ENCODE assay signal across 27 mouse cellular contexts in the genomic region with DNA sequence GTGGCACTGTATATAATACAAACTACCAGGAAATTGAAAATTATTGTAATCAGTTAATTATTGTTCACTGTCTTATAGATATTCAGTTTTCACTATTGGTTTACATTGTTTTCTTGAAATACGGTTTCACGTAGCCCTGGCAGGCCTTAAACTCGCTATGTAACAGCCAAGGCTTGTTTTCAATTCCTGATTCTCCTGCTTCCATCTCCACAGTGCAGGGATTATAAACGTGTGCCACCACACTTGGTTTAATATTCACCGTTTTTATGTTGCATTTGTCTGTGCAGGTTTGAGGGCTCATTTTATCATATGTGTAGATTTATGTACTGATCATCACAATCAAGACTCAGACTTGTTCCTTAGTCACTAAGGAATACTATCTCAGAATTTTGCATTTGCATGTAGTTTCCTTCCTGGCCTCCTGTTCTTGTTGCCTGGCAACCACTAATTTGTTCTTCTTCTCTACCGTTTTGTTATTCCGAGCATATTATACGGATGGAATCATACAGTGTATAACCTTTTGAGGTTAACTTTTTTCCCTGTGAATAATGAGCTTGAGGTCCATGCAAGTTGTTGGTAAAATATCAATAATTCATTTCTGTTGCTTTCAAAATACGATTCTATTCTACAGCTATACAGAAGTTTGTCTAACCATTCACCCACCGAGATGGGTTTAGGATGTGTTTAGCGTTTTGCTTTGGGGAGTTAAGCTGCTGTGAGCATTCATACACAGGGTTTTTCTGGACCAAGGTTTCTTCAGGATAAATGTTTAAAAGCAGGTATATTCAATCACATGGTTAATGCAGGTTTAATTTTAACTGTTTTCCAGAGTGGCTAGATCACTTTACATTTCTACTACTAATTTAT. TPM values are rescaled to one million over a fixed set of nuclear protein-coding genes. Genes with fewer than 3 reads are reported as not detected.
DNase-seq lines count a peak whose midpoint lies in the region; ATAC-seq and TF ChIP-seq lines count a peak whose summit lies in the region.
"Had no signal": no experiment of that assay in that cellular context is flagged by ENCODE, and none has a peak within 500 bp of the region (broad histone marks: within the 10 kb centered on the region; RNA-seq: fewer than 3 reads in every experiment).

No protein-coding gene starts in this region.

- TF ChIP-seq CTCF in midbrain, postnatal 0 days (IDR thresholded peaks at IDR 0.05), result no peak

- H3K27me3 ChIP-seq in forebrain, embryonic 16.5 days (replicated peaks; ENCODE audit: control insufficient read depth, insufficient read depth, low read length), result peaks cover 9% of the 10 kb centered on the region; the same call in 1 of the 2 replicates
- peaks cover 32% of the 10 kb centered on the region; the same call in 1 of the 2 replicates for H3K27me3 ChIP-seq in midbrain, postnatal 0 days (ENCODE audit: insufficient read depth, low read length)
- H3K27me3 ChIP-seq in intestine, embryonic 15.5 days (replicated peaks), result peaks cover 9% of the 10 kb centered on the region

- peak; percentile 70 for ATAC-seq in frontal cortex, adult (ENCODE audit: low TSS enrichment)
- peak; percentile 79 for ATAC-seq in forebrain, embryonic 16.5 days
- peak; percentile 63; the same call in 1 of the 2 replicates for ATAC-seq in midbrain, postnatal 0 days (ENCODE audit: low FRiP score)
- no peak for ATAC-seq in intestine, embryonic 15.5 days
- ATAC-seq: liver, embryonic 12.5 days had no signal

- H3K4me3 ChIP-seq in forebrain, embryonic 16.5 days (replicated peaks; ENCODE audit: low read length), result no peak overlapping the region
- H3K4me3 ChIP-seq in midbrain, postnatal 0 days (ENCODE audit: low read depth, low read length), result no peak overlapping the region
- H3K4me3 ChIP-seq in intestine, embryonic 15.5 days (replicated peaks), result no peak overlapping the region
- H3K4me3 ChIP-seq: embryonic facial prominence, embryonic 15.5 days; heart, adult 2 months; heart, embryonic 13.5 days; limb, embryonic 13.5 days; liver, embryonic 12.5 days; neural tube, embryonic 15.5 days; stomach, embryonic 15.5 days had no signal

- H3K27ac ChIP-seq in forebrain, embryonic 16.5 days (ENCODE audit: low read length), result no peak overlapping the region
- peak overlapping the region; percentile 12; the same call in 1 of the 2 replicates for H3K27ac ChIP-seq in midbrain, postnatal 0 days (ENCODE audit: low read depth, low read length)
- H3K27ac ChIP-seq in intestine, embryonic 15.5 days, result no peak overlapping the region
- H3K27ac ChIP-seq: embryonic facial prominence, embryonic 15.5 days; heart, adult 2 months; heart, embryonic 13.5 days; kidney, postnatal 0 days; limb, embryonic 13.5 days; liver, embryonic 12.5 days; neural tube, embryonic 15.5 days; stomach, embryonic 15.5 days had no signal

- peaks cover 3% of the 10 kb centered on the region; the same call in 1 of the 2 replicates for H3K4me1 ChIP-seq in forebrain, embryonic 16.5 days (replicated peaks; ENCODE audit: control insufficient read depth, insufficient read depth, low read length)
- no peaks in the 10 kb centered on the region for H3K4me1 ChIP-seq in midbrain, postnatal 0 days (ENCODE audit: insufficient read depth, low read length)
- H3K4me1 ChIP-seq in intestine, embryonic 15.5 days (replicated peaks), result no peaks in the 10 kb centered on the region
- H3K4me1 ChIP-seq: embryonic facial prominence, embryonic 15.5 days; heart, embryonic 13.5 days; limb, embryonic 13.5 days; liver, embryonic 12.5 days; neural tube, embryonic 15.5 days; stomach, embryonic 15.5 days had no signal

- no peaks in the 10 kb centered on the region for H3K36me3 ChIP-seq in forebrain, embryonic 16.5 days (ENCODE audit: control insufficient read depth, insufficient read depth)
- H3K36me3 ChIP-seq in midbrain, postnatal 0 days (ENCODE audit: insufficient read depth, low read length), result no peaks in the 10 kb centered on the region
- H3K36me3 ChIP-seq in intestine, embryonic 15.5 days, result no peaks in the 10 kb centered on the region
- H3K36me3 ChIP-seq: embryonic facial prominence, embryonic 15.5 days; heart, embryonic 13.5 days; limb, embryonic 13.5 days; liver, embryonic 12.5 days; neural tube, embryonic 15.5 days; stomach, embryonic 15.5 days had no signal

- no peak overlapping the region for H3K4me2 ChIP-seq in forebrain, embryonic 16.5 days (ENCODE audit: low read length)
- H3K4me2 ChIP-seq in midbrain, postnatal 0 days (ENCODE audit: low read depth, low read length, poor library complexity, severe bottlenecking), result no peak overlapping the region
- H3K4me2 ChIP-seq in intestine, embryonic 15.5 days (replicated peaks), result no peak overlapping the region
- H3K4me2 ChIP-seq: embryonic facial prominence, embryonic 15.5 days; heart, embryonic 13.5 days; limb, embryonic 13.5 days; liver, embryonic 12.5 days; neural tube, embryonic 15.5 days; stomach, embryonic 15.5 days had no signal

- no peaks in the 10 kb centered on the region; the same call in 1 of the 2 replicates for H3K9me3 ChIP-seq in forebrain, embryonic 16.5 days (ENCODE audit: control insufficient read depth, low read length)
- no peaks in the 10 kb centered on the region for H3K9me3 ChIP-seq in midbrain, postnatal 0 days (ENCODE audit: low read length)
- H3K9me3 ChIP-seq in intestine, embryonic 15.5 days, result no peaks in the 10 kb centered on the region
- H3K9me3 ChIP-seq: embryonic facial prominence, embryonic 15.5 days; heart, embryonic 13.5 days; limb, embryonic 13.5 days; liver, embryonic 12.5 days; neural tube, embryonic 15.5 days; stomach, embryonic 15.5 days had no signal

- 56% methylated on average over 11 of the region's 11 CpGs for WGBS in forebrain, embryonic 16.5 days
- WGBS in midbrain, postnatal 0 days, result 47% methylated on average over 11 of the region's 11 CpGs
- WGBS in intestine, embryonic 15.5 days, result 82% methylated on average over 11 of the region's 11 CpGs

- intact Hi-C loops in left cerebral cortex, postnatal 25 days (cut with DNase I), result no loop called here

- DNase-seq in frontal cortex, postnatal 14 days (ENCODE audit: low spot score in 2 of 2), result no peak
- peak; percentile 1 to 12 for DNase-seq in left cerebral cortex, postnatal 25 days (ENCODE audit: low spot score in 2 of 2)
- no peak for DNase-seq in left cerebral cortex, adult 8-10 months (ENCODE audit: low spot score in 2 of 2)
- DNase-seq in midbrain, postnatal 0 days (ENCODE audit: low spot score), result peak; percentile 22
- DNase-seq in ovary, adult 18-20 months (ENCODE audit: low spot score), result no peak
- DNase-seq: adrenal gland, adult 8-10 months; cerebellum, adult 9-11 months; gastrocnemius, postnatal 25 days; heart, adult 2 months; heart, postnatal 14 days; kidney, adult 2 months; lung, adult 2 months; lung, postnatal 14 days; thymus, adult 18-20 months; thymus, postnatal 4 days had no signal

- H3K9ac ChIP-seq in forebrain, embryonic 16.5 days (replicated peaks; ENCODE audit: low read depth, low read length), result no peak overlapping the region
- H3K9ac ChIP-seq in midbrain, postnatal 0 days (replicated peaks; ENCODE audit: low read length, poor library complexity, severe bottlenecking), result no peak overlapping the region
- no peak overlapping the region for H3K9ac ChIP-seq in intestine, embryonic 15.5 days
- H3K9ac ChIP-seq: embryonic facial prominence, embryonic 15.5 days; heart, embryonic 13.5 days; limb, embryonic 13.5 days; liver, embryonic 12.5 days; neural tube, embryonic 15.5 days; stomach, embryonic 15.5 days had no signal

RNA-seq across cellular contexts. Expression of gene Fam90a1b, which starts 45.3 kb away (rescaled TPM):
- total RNA-seq in left cerebral cortex, postnatal 25 days (2021), result not detected
- total RNA-seq in left cerebral cortex, adult 8-10 months (2022), result under 1 TPM in 3 of 4 experiments, not detected in 1; 0.13 to 0.40 (median 0.27) TPM
- polyA plus RNA-seq in forebrain, embryonic 16.5 days (2015; fragmentation: Nextera tagmentation; extraction: Ambion mirVana), result 0.09 and 0.11 TPM in 2 replicates
- 0.66 and 1.2 TPM in 2 replicates for total RNA-seq in midbrain, postnatal 0 days (2014; rRNA removed)
- 0.37 and 0.47 TPM in 2 replicates for polyA plus RNA-seq in midbrain, postnatal 0 days (2015; fragmentation: Nextera tagmentation; extraction: Ambion mirVana)
- not detected in 2 replicates for polyA plus RNA-seq in intestine, embryonic 15.5 days (2015; fragmentation: Nextera tagmentation; extraction: Ambion mirVana)
- total RNA-seq: adrenal gland, adult 8-10 months; gastrocnemius, postnatal 25 days; heart, adult 2 months; heart, postnatal 14 days; megakaryocyte progenitor cell, adult 5-6 weeks had no signal
- polyA plus RNA-seq: embryonic facial prominence, embryonic 15.5 days; heart, adult 2 months; heart, embryonic 13.5 days; kidney, adult 2 months; large intestine, adult 2 months; lung, adult 2 months had no signal

RNA-seq across cellular contexts. Expression of gene Apoo, which starts 45.6 kb away (rescaled TPM):
- total RNA-seq in left cerebral cortex, postnatal 25 days (2021), result 10 to 100 TPM; 71.5 to 84.3 TPM
- 10 to 100 TPM; 52.8 to 83.6 (median 67.5) TPM for total RNA-seq in left cerebral cortex, adult 8-10 months (2022)
- 113 and 119 TPM in 2 replicates for polyA plus RNA-seq in forebrain, embryonic 16.5 days (2015; fragmentation: Nextera tagmentation; extraction: Ambion mirVana)
- 58.3 and 58.7 TPM in 2 replicates for total RNA-seq in midbrain, postnatal 0 days (2014; rRNA removed)
- 135 and 146 TPM in 2 replicates for polyA plus RNA-seq in midbrain, postnatal 0 days (2015; fragmentation: Nextera tagmentation; extraction: Ambion mirVana)
- polyA plus RNA-seq in intestine, embryonic 15.5 days (2015; fragmentation: Nextera tagmentation; extraction: Ambion mirVana), result 98.5 and 113 TPM in 2 replicates

Comparison
In these comparisons a context has a peak if more than half of its experiments do, and no peak if none do; other contexts are left out.
1. DNase-seq: peak in left cerebral cortex, postnatal 25 days (2 of 2) and midbrain, postnatal 0 days (single experiment); none in frontal cortex, postnatal 14 days (0 of 2), left cerebral cortex, adult 8-10 months (0 of 2) and ovary, adult 18-20 months (single experiment).